Mouse (Mus musculus) midbrain, embryonic 14.5 days (tissue): ENCODE measurements around the gene Fgfr2. TPM values are rescaled to one million over a fixed set of nuclear protein-coding genes. Genes with fewer than 3 reads are reported as not detected.

Source experiments
- ATAC-seq: fragments of 200-750 bp; cut with Nextera tagmentation; 2 replicates; pipeline ENCODE4 v1.8.0; 2017; ENCODE audit warnings: moderate number of reproducible peaks, moderate library complexity; ENCODE audit not compliant: low FRiP score, low TSS enrichment
- DNase-seq: peaks from one replicate; pipeline ENCODE4 v3.0.0-alpha.2; 2015
- H3K27ac ChIP-seq: fragments of 300-500 bp; sonication (generic); replicated peaks from 2 replicates; pipeline ENCODE4 v1.5.1; 2014; ENCODE audit warnings: mild to moderate bottlenecking, low read depth, low read length, moderate library complexity
- H3K27me3 ChIP-seq: fragments of 300-500 bp; sonication (generic); 2 replicates; pipeline ENCODE4 v1.6.1; 2014; ENCODE audit warnings: low read length, control low read depth, mixed read lengths; ENCODE audit not compliant: control insufficient read depth, insufficient read depth
- H3K36me3 ChIP-seq: fragments of 300-500 bp; sonication (generic); 2 replicates; pipeline ENCODE4 v1.6.1; 2014; ENCODE audit warnings: low read length, control low read depth; ENCODE audit not compliant: control insufficient read depth, insufficient read depth
- H3K4me1 ChIP-seq: fragments of 300-500 bp; sonication (generic); 2 replicates; pipeline ENCODE4 v1.6.1; 2014; ENCODE audit warnings: mild to moderate bottlenecking, antibody characterized with exemption, low read length, control low read depth; ENCODE audit not compliant: control insufficient read depth, insufficient read depth
- H3K4me2 ChIP-seq: fragments of 300-500 bp; sonication (generic); 2 replicates; pipeline ENCODE4 v1.6.1; 2014; ENCODE audit warnings: mild to moderate bottlenecking, low read length, moderate library complexity
- H3K4me3 ChIP-seq: fragments of 300-500 bp; sonication (generic); replicated peaks from 2 replicates; pipeline ENCODE4 v1.5.1; 2014; ENCODE audit warnings: low read depth, low read length
- H3K9ac ChIP-seq: fragments of 300-500 bp; sonication (generic); replicated peaks from 2 replicates; pipeline ENCODE4 v1.6.1; 2014; ENCODE audit warnings: mild to moderate bottlenecking, low read length, moderate library complexity
- H3K9me3 ChIP-seq: fragments of 300-500 bp; sonication (generic); 2 replicates; pipeline ENCODE4 v1.6.1; 2016; ENCODE audit warnings: low read length, control low read depth, mixed read lengths; ENCODE audit not compliant: control insufficient read depth
- WGBS: fragments of 180-500 bp; shearing (Covaris S2); extraction: QIAGEN DNeasy Blood & Tissue Kit; methylation state at CpG from one replicate; pipeline ENCODE4 v1.1.7; 2014; 5-methylcytosine and 5-hydroxymethylcytosine counted together
- polyA plus RNA-seq: library from polyadenylated mRNA; unstranded; fragments of >200 nt; fragmentation: Nextera tagmentation; extraction: Ambion mirVana; gene quantifications from 2 replicates; pipeline ENCODE4 v1.2.1, GENCODE M21; 2014

Fgfr2 gene
- polyA plus RNA-seq, 1 experiment from 2014 or later, result 28.1 TPM

DNA sequence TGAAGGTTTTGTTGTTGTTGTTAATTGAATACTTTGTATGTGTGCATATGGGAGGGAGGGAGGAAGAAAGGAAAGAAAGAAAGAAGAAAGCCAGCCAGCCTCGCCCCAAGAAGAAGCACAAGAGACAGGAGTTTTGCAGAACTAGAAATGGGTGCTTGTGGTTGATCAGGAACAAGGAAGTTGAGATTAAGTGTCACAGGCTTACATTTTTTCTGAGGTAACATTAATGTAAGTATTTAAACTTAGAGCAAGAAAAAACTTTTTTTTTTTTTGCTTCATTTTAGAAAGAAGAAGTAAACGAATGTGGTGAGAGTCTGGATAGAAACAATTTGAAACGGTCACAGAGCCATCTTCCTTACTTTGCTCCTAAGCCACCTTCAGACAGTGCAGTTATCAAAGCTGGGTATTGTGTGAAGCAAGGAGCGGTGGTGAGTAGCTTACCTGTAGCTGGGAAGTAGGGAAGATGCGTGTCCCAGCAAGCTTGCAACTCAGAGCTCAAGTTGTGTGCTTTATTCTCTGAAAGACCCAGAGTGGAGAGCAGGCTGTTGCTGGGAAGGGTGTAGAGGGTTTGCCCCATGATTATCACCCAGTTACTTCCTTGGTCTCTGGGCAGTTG, 2222.8 kb downstream of the Fgfr2 start:
- no peak for DNase-seq

GRCm38 (mm10) chr7:130898373-130898772, 2224.8 kb downstream of the Fgfr2 start:
- Histone ChIP-seq H3K36me3 (peaks cover 14% of the 10 kb centered on the region), H3K27me3 (no peaks in the 10 kb centered on the region), H3K9ac (no peak overlapping the region), H3K9me3 (no peaks in the 10 kb centered on the region), H3K4me2 (no peak overlapping the region), H3K27ac (no peak overlapping the region), H3K4me3 (no peak overlapping the region), H3K4me1 (no peaks in the 10 kb centered on the region)
- 83% methylated on average over 4 of the region's 4 CpGs for WGBS
- peak; percentile 9 for DNase-seq
- no peak for ATAC-seq

More for the DNA sequence above, 2222.8 kb downstream of the Fgfr2 start:
- Histone ChIP-seq H3K4me2 (no peak overlapping the region), H3K9me3 (no peaks in the 10 kb centered on the region), H3K4me1 (no peaks in the 10 kb centered on the region), H3K9ac (no peak overlapping the region), H3K27ac (no peak overlapping the region), H3K27me3 (no peaks in the 10 kb centered on the region), H3K4me3 (no peak overlapping the region), H3K36me3 (peaks cover 29% of the 10 kb centered on the region)
- no peak for ATAC-seq
- WGBS, result 94% methylated on average over 5 of the region's 5 CpGs

- H3K4me2 ChIP-seq, result no peak overlapping the region
- DNase-seq (no peak), ATAC-seq (no peak)
- no peak overlapping the region for H3K4me3 ChIP-seq
- no peaks in the 10 kb centered on the region for H3K27me3 ChIP-seq
- H3K36me3 ChIP-seq, result peaks cover 18% of the 10 kb centered on the region
- H3K9ac ChIP-seq, result no peak overlapping the region
- no peaks in the 10 kb centered on the region for H3K9me3 ChIP-seq
- H3K4me1 ChIP-seq, result no peaks in the 10 kb centered on the region
- no peak overlapping the region for H3K27ac ChIP-seq
- WGBS, result 94% methylated on average over 10 of the region's 10 CpGs
Measured at GRCm38 (mm10) chr7:130897201-130897600, 2225.9 kb downstream of the Fgfr2 start.

DNA sequence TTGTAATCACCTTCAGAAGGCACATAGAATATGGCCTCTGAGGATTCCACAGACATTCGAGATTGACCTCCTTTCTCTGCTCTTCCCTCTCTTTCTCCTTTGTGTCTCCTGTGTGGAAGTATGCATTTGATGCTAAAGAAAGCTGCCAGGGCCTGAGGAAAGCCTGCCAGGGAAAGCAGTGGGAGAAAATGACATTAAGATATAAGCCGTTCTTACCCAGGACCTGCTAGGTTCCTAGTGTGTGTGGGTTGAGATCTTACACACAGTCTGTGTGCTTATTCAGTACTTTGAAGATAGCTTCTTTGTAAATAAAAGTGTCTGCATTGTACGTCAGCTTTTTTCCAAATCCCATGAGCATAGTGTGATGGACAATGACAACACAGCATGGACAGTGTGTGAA, 2227.1 kb downstream of the Fgfr2 start:
- Histone ChIP-seq H3K36me3 (peaks cover 18% of the 10 kb centered on the region), H3K27ac (no peak overlapping the region), H3K27me3 (no peaks in the 10 kb centered on the region), H3K9me3 (no peaks in the 10 kb centered on the region), H3K4me3 (no peak overlapping the region), H3K9ac (no peak overlapping the region), H3K4me2 (no peak overlapping the region), H3K4me1 (no peaks in the 10 kb centered on the region)
- WGBS, result 76% methylated on average over 3 of the region's 3 CpGs
- no peak for ATAC-seq
- no peak for DNase-seq

DNA sequence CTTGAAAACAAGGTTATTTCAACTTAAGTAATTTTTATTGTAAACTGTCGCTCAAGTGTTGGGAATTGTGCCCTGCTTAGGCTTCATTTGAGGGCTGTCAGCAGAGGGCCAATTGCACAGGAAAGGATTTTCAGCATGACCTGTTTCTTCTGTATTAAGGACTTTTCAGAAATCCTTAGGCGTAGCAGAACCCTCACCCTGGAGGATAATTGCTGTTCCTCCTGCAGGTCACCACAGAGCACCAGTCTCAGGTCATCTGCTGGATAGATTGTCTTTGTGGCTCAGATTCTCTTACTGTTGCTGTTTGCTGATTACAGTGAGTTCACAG, 2227.6 kb downstream of the Fgfr2 start:
- DNase-seq (no peak), ATAC-seq (no peak)
- Histone ChIP-seq H3K4me2 (no peak overlapping the region), H3K9ac (no peak overlapping the region), H3K4me3 (no peak overlapping the region), H3K27ac (no peak overlapping the region), H3K36me3 (peaks cover 14% of the 10 kb centered on the region), H3K4me1 (no peaks in the 10 kb centered on the region), H3K27me3 (no peaks in the 10 kb centered on the region), H3K9me3 (no peaks in the 10 kb centered on the region)
- WGBS, result 56% methylated on average over 2 of the region's 2 CpGs

DNA sequence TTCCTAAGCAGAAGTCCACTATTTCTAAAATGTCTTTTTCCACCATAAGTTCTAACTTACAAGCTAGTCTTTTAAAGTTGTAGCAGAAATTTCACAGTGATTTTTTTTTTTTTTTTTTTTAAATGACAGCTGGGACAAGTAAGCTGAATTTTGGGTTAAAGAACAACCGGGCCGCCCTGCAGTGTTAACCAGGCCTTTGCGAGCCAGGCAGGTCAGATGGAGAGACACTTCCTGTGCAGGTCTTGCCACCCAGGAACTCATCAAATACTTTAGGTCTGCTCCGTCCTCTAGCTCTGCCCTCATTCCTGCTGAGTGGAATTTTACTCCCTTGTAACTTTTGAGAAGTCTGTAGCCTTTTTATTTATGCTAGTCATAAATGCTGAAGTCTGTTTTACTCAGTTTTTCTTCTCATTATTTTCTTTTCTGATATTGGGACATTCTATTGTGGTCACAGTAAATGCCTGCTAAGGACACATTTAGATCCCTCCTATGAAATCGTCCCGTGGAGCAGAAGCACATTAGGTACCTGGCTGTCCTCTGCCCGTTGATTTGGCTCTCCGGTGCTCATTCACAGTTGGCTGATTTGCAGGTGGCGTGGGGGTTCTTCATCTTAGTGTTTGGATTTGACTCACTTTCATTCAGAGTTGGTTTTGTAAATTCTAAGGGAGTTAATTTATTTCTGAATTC, 2228.1 kb downstream of the Fgfr2 start:
- Histone ChIP-seq H3K9ac (no peak overlapping the region), H3K27ac (no peak overlapping the region), H3K27me3 (no peaks in the 10 kb centered on the region), H3K36me3 (peaks cover 13% of the 10 kb centered on the region), H3K4me2 (no peak overlapping the region), H3K4me1 (no peaks in the 10 kb centered on the region), H3K9me3 (no peaks in the 10 kb centered on the region), H3K4me3 (no peak overlapping the region)
- DNase-seq (no peak), ATAC-seq (no peak)
- WGBS, result 67% methylated on average over 9 of the region's 9 CpGs

DNA sequence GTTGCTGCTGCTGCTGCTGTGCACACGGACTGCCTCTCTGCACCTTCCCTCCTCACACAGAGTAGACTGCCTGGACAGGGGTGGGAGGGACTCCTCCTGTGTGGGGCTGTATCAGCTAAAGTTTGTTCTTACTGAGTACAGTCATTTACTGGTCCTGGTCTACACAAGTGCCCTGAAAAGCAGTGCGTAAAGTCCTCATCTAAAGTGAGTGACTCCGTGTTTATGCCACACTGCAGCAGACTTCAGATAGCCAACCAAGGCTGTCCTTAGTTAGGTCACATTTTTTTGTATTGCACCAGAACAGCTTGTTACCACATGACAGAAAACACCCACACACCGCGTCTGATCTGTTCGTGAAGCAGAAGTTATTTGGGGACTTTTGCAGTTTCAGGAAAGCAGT, 2230.2 kb downstream of the Fgfr2 start:
- H3K36me3 ChIP-seq, result peaks cover 13% of the 10 kb centered on the region
- ATAC-seq, result no peak

DNA sequence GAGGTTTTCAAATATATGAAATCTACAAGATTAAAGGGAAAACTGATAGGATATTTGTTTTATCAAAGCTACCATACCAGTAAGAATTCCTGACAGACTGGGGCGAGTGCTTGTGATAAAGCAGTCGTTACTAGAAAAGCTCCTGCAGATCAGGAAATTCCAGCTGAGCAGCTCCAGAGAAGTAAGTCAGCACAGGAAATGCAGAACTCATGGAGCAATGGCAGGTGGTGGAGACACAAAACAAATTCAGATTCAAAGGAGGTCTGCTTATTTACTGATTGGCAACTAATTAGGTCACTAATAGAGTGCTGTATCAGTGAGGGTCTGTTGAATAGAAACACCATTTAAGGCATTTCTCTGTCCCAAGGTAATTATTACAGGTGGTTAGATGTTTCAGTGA, 2232.3 kb downstream of the Fgfr2 start:
- ATAC-seq, result no peak
- Histone ChIP-seq H3K4me3 (no peak overlapping the region), H3K9me3 (no peaks in the 10 kb centered on the region), H3K27ac (no peak overlapping the region), H3K4me1 (no peaks in the 10 kb centered on the region), H3K27me3 (no peaks in the 10 kb centered on the region), H3K36me3 (peaks cover 13% of the 10 kb centered on the region), H3K4me2 (no peak overlapping the region), H3K9ac (no peak overlapping the region)
- 65% methylated on average over 2 of the region's 2 CpGs for WGBS
- DNase-seq, result no peak

More for the DNA sequence above, 2230.2 kb downstream of the Fgfr2 start:
- Histone ChIP-seq H3K4me3 (no peak overlapping the region), H3K27me3 (no peaks in the 10 kb centered on the region), H3K4me1 (no peaks in the 10 kb centered on the region), H3K9me3 (no peaks in the 10 kb centered on the region), H3K27ac (no peak overlapping the region), H3K9ac (no peak overlapping the region), H3K4me2 (no peak overlapping the region)
- no peak for DNase-seq
- WGBS, result 92% methylated on average over 6 of the region's 6 CpGs

- Histone ChIP-seq H3K4me3 (no peak overlapping the region), H3K9ac (no peak overlapping the region), H3K4me1 (no peaks in the 10 kb centered on the region), H3K9me3 (no peaks in the 10 kb centered on the region), H3K36me3 (peaks cover 13% of the 10 kb centered on the region), H3K27ac (0 out of 2 replicates have a peak overlapping the region, but pooled peaks have one; percentile 9), H3K27me3 (no peaks in the 10 kb centered on the region), H3K4me2 (no peak overlapping the region)
- no peak for ATAC-seq
- DNase-seq, result peak; percentile 33
- WGBS, result 5% methylated on average over 3 of the region's 3 CpGs
Measured at GRCm38 (mm10) chr7:130887946-130888345, 2235.2 kb downstream of the Fgfr2 start.
